ENCODE assay signal across 20 mouse cellular contexts in genomic region chr6:53909986-53910385, GRCm38 (mm10).
DNase-seq lines count a peak whose midpoint lies in the region; ATAC-seq and TF ChIP-seq lines count a peak whose summit lies in the region.
"Had no signal": no experiment of that assay in that cellular context is flagged by ENCODE, and none has a peak within 500 bp of the region (broad histone marks: within the 10 kb centered on the region; RNA-seq: fewer than 3 reads in every experiment).

No protein-coding gene starts in this region.

- no peak overlapping the region for H3K9ac ChIP-seq in heart, adult 2 months (ENCODE audit: low read depth, low read length)
- no peak overlapping the region for H3K9ac ChIP-seq in kidney, embryonic 16.5 days (replicated peaks; ENCODE audit: low read length)
- H3K9ac ChIP-seq: embryonic facial prominence, embryonic 13.5 days; forebrain, embryonic 12.5 days; hindbrain, embryonic 15.5 days had no signal

- peaks cover 3% of the 10 kb centered on the region; the same call in 1 of the 2 replicates for H3K36me3 ChIP-seq in heart, adult 2 months (ENCODE audit: control insufficient read depth, insufficient read depth, low read length)
- no peaks in the 10 kb centered on the region for H3K36me3 ChIP-seq in kidney, adult 2 months (ENCODE audit: control insufficient read depth, insufficient read depth, low read length)
- no peaks in the 10 kb centered on the region for H3K36me3 ChIP-seq in kidney, embryonic 16.5 days (ENCODE audit: insufficient read depth, low read length)
- H3K36me3 ChIP-seq: embryonic facial prominence, embryonic 13.5 days; forebrain, embryonic 12.5 days; heart, embryonic 13.5 days; hindbrain, embryonic 15.5 days had no signal

- no peak overlapping the region for H3K27ac ChIP-seq in heart, adult 2 months
- H3K27ac ChIP-seq in kidney, adult 2 months (ENCODE audit: insufficient read depth, low read depth, low read length), result no peak overlapping the region
- no peak overlapping the region; the same call in 1 of the 2 replicates for H3K27ac ChIP-seq in kidney, embryonic 16.5 days (ENCODE audit: low read length)
- H3K27ac ChIP-seq: embryonic facial prominence, embryonic 13.5 days; forebrain, embryonic 12.5 days; heart, embryonic 13.5 days; hindbrain, embryonic 15.5 days had no signal

- no peak for TF ChIP-seq EP300 in heart, adult 2 months (IDR thresholded peaks at IDR 0.05; ENCODE audit: insufficient read depth, low read depth, low read length)

- TF ChIP-seq POLR2A in heart, adult 2 months (IDR thresholded peaks at IDR 0.05; ENCODE audit: insufficient read depth, low read depth, low read length), result no peak
- TF ChIP-seq POLR2A in kidney, adult 2 months (IDR thresholded peaks at IDR 0.05; ENCODE audit: low read depth, low read length), result no peak

- ATAC-seq in kidney, embryonic 16.5 days (ENCODE audit: low FRiP score, low TSS enrichment), result no peak
- ATAC-seq: forebrain, embryonic 16.5 days; inflammation-experienced regulatory T-cells, adult 6 months had no signal

- TF ChIP-seq CTCF in heart, adult 2 months (IDR thresholded peaks at IDR 0.05), result no peak
- TF ChIP-seq CTCF in kidney, adult 2 months (conservative IDR thresholded peaks at IDR 0.05; ENCODE audit: insufficient read depth, insufficient read length, low read depth, low read length), result no peak

- no peak overlapping the region for H3K4me3 ChIP-seq in heart, adult 2 months
- H3K4me3 ChIP-seq in kidney, adult 2 months (ENCODE audit: insufficient read depth, low read depth, low read length), result no peak overlapping the region
- H3K4me3 ChIP-seq in kidney, embryonic 16.5 days (ENCODE audit: low read length), result no peak overlapping the region
- H3K4me3 ChIP-seq: embryonic facial prominence, embryonic 13.5 days; forebrain, embryonic 12.5 days; heart, embryonic 13.5 days; hindbrain, embryonic 15.5 days had no signal

- H3K79me2 ChIP-seq in heart, adult 2 months (replicated peaks; ENCODE audit: control insufficient read depth, insufficient read depth, low read length), result no peaks in the 10 kb centered on the region

- H3K9me3 ChIP-seq in kidney, embryonic 16.5 days (ENCODE audit: low read length), result no peaks in the 10 kb centered on the region
- H3K9me3 ChIP-seq: embryonic facial prominence, embryonic 13.5 days; forebrain, embryonic 12.5 days; heart, embryonic 13.5 days; hindbrain, embryonic 15.5 days had no signal

- DNase-seq in heart, adult 11 months, result peak; percentile 18
- DNase-seq in heart, adult 2 months, result no peak
- peak; percentile 28 for DNase-seq in kidney, adult 2 months
- DNase-seq in embryo, embryonic 10.5 days (ENCODE audit: low spot score), result peak; percentile 65
- peak; percentile 18 for DNase-seq in mesoderm, embryonic 11.5 days (ENCODE audit: low read depth, low spot score)
- no peak for DNase-seq in spleen, postnatal 4 days (ENCODE audit: low spot score in 2 of 2)
- no peak for DNase-seq in spleen, adult 18-20 months
- DNase-seq: adrenal gland, postnatal 10 days; cerebellum, adult 11 months; cerebellum, adult 8-10 months; cerebellum, postnatal 25 days; gastrocnemius, postnatal 10 days; heart, postnatal 36 days had no signal

- H3K4me2 ChIP-seq in kidney, embryonic 16.5 days (replicated peaks; ENCODE audit: low read depth, low read length), result no peak overlapping the region
- H3K4me2 ChIP-seq: embryonic facial prominence, embryonic 13.5 days; forebrain, embryonic 12.5 days; hindbrain, embryonic 15.5 days had no signal

- peaks cover 13% of the 10 kb centered on the region for H3K4me1 ChIP-seq in heart, adult 2 months (ENCODE audit: control insufficient read depth, insufficient read depth, low read length)
- H3K4me1 ChIP-seq in kidney, adult 2 months (ENCODE audit: control insufficient read depth, insufficient read depth, low read length), result peaks cover 3% of the 10 kb centered on the region; the same call in 1 of the 2 replicates
- H3K4me1 ChIP-seq in kidney, embryonic 16.5 days (ENCODE audit: insufficient read depth, low read length), result peaks cover 68% of the 10 kb centered on the region

- WGBS in heart, adult 2 months, result 32% methylated on average over 3 of the region's 3 CpGs
- 44% methylated on average over 3 of the region's 3 CpGs for WGBS in kidney, adult 2 months
- WGBS in kidney, embryonic 16.5 days, result 41% methylated on average over 3 of the region's 3 CpGs

- intact Hi-C loops in heart, adult 2 months (cut with DNase I), result loop anchor here (5.0 kb wide), 1 partner anchor 93 kb away; no protein-coding TSS in a partner anchor

- H3K27me3 ChIP-seq in heart, adult 2 months (ENCODE audit: control insufficient read depth, insufficient read depth, low read length), result no peaks in the 10 kb centered on the region; the same call in 1 of the 2 replicates
- no peaks in the 10 kb centered on the region for H3K27me3 ChIP-seq in kidney, adult 2 months (replicated peaks; ENCODE audit: control insufficient read depth, insufficient read depth, low read length)
- H3K27me3 ChIP-seq in kidney, embryonic 16.5 days (ENCODE audit: insufficient read depth, low read length), result no peaks in the 10 kb centered on the region
- H3K27me3 ChIP-seq: embryonic facial prominence, embryonic 13.5 days; heart, embryonic 13.5 days; hindbrain, embryonic 15.5 days had no signal

Comparison
In these comparisons a context has a peak if more than half of its experiments do, and no peak if none do; other contexts are left out.
1. DNase-seq: peak in heart, adult 11 months (single experiment), kidney, adult 2 months (single experiment), embryo, embryonic 10.5 days (single experiment) and mesoderm, embryonic 11.5 days (single experiment); none in heart, adult 2 months (0 of 2), spleen, postnatal 4 days (0 of 2) and spleen, adult 18-20 months (0 of 2).